Mouse (Mus musculus): ENCODE data around the gene Slc3a2. TPM values are rescaled to one million over a fixed set of nuclear protein-coding genes. Genes with fewer than 3 reads are reported as not detected.
"Not testable (repeated sequence)": the region's sequence is repeated elsewhere in the genome, so short reads cannot be mapped to it uniquely, and the experiment has no call there.

Slc3a2 gene
- total RNA-seq, 1 experiment from 2014 or later = 269 TPM

GRCm38 (mm10) chr19:8727495-8728114 is 4.4 kb upstream of the Slc3a2 start:
- DNase-seq = no peak

GRCm38 (mm10) chr19:8726609-8727390 is 3.6 kb upstream of the Slc3a2 start:
- no peak for DNase-seq

- DNase-seq = no peak
These were observed 2.0 kb upstream of the Slc3a2 start for GRCm38 (mm10) chr19:8725081-8725613.

GRCm38 (mm10) chr19:8724392-8724791 is 1.2 kb upstream of the Slc3a2 start:
- no peak for DNase-seq

- DNase-seq = no peak
These were observed 591 bp upstream of the Slc3a2 start for GRCm38 (mm10) chr19:8723574-8724346.

GRCm38 (mm10) chr19:8722559-8722906 is 636 bp downstream of the Slc3a2 start:
- DNase-seq = no peak

- DNase-seq = no peak
These were observed 1.1 kb downstream of the Slc3a2 start for GRCm38 (mm10) chr19:8722021-8722420.

GRCm38 (mm10) chr19:8721378-8721777 is 1.8 kb downstream of the Slc3a2 start:
- DNase-seq = no peak

GRCm38 (mm10) chr19:8719037-8719436 is 4.1 kb downstream of the Slc3a2 start:
- DNase-seq = not testable (repeated sequence)

GRCm38 (mm10) chr19:8718357-8718756 is 4.8 kb downstream of the Slc3a2 start:
- peak; percentile 58 for DNase-seq

GRCm38 (mm10) chr19:8716767-8717475 is 6.2 kb downstream of the Slc3a2 start:
- no peak for DNase-seq

- no peak for DNase-seq
These were observed 7.1 kb downstream of the Slc3a2 start for GRCm38 (mm10) chr19:8715868-8716766.

GRCm38 (mm10) chr19:8714653-8715481 is 8.3 kb downstream of the Slc3a2 start:
- no peak for DNase-seq

GRCm38 (mm10) chr19:8713997-8714652 is 9.0 kb downstream of the Slc3a2 start:
- no peak for DNase-seq

GRCm38 (mm10) chr19:8713306-8713996 is 9.7 kb downstream of the Slc3a2 start:
- DNase-seq = peak; percentile 94

- peak; percentile 69 for DNase-seq
These were observed 10.3 kb downstream of the Slc3a2 start for GRCm38 (mm10) chr19:8712870-8713305.

- no peak for DNase-seq
These were observed 11.0 kb downstream of the Slc3a2 start for GRCm38 (mm10) chr19:8711949-8712869.

GRCm38 (mm10) chr19:8711506-8711905 is 11.7 kb downstream of the Slc3a2 start:
- DNase-seq = no peak

Data from adrenal gland, postnatal 25 days (tissue).